Mouse (Mus musculus) retina, embryonic 14.5 days (tissue): ENCODE results near the gene Snrnp48.

Source experiments
- DNase-seq: peaks from one replicate; pipeline ENCODE4 v3.0.0-alpha.2; 2015; ENCODE audit warnings: low spot score

Snrnp48 gene

GRCm38 (mm10) chr13:38204702-38205482 is at the start of gene Snrnp48:
Gene Snrnp48, plus strand, starts transcription at chr13:38204938.
- peak; percentile 94 for DNase-seq

GRCm38 (mm10) chr13:38155523-38155922 is 49.2 kb upstream of the Snrnp48 start:
- peak; percentile 66 for DNase-seq

- no peak for DNase-seq
Observed at GRCm38 (mm10) chr13:38157635-38158034, 47.1 kb upstream of the Snrnp48 start.

- no peak for DNase-seq
Observed at GRCm38 (mm10) chr13:38162002-38162401, 42.7 kb upstream of the Snrnp48 start.

- DNase-seq = no peak
Observed at GRCm38 (mm10) chr13:38162668-38163067, 42.1 kb upstream of the Snrnp48 start.

- DNase-seq = no peak
Observed at GRCm38 (mm10) chr13:38164932-38165331, 39.8 kb upstream of the Snrnp48 start.

GRCm38 (mm10) chr13:38167056-38167455 is 37.7 kb upstream of the Snrnp48 start:
- no peak for DNase-seq

- DNase-seq = no peak
Observed at GRCm38 (mm10) chr13:38170707-38171144, 34.0 kb upstream of the Snrnp48 start.

GRCm38 (mm10) chr13:38193406-38193805 is 11.3 kb upstream of the Snrnp48 start:
- no peak for DNase-seq

GRCm38 (mm10) chr13:38201413-38201812 is 3.3 kb upstream of the Snrnp48 start:
- no peak for DNase-seq

GRCm38 (mm10) chr13:38204171-38204570 is 567 bp upstream of the Snrnp48 start:
- no peak for DNase-seq

GRCm38 (mm10) chr13:38211122-38211521 is 6.4 kb downstream of the Snrnp48 start:
- DNase-seq = no peak

- DNase-seq = no peak
Observed at GRCm38 (mm10) chr13:38218686-38219085, 13.9 kb downstream of the Snrnp48 start.

GRCm38 (mm10) chr13:38220331-38220730 is 15.6 kb downstream of the Snrnp48 start:
- DNase-seq = no peak

GRCm38 (mm10) chr13:38230177-38230821 is 25.6 kb downstream of the Snrnp48 start:
- DNase-seq = no peak

- no peak for DNase-seq
Observed at GRCm38 (mm10) chr13:38232411-38232810, 27.7 kb downstream of the Snrnp48 start.

- DNase-seq = no peak
Observed at GRCm38 (mm10) chr13:38232856-38233625, 28.3 kb downstream of the Snrnp48 start.

GRCm38 (mm10) chr13:38234651-38235050 is 29.9 kb downstream of the Snrnp48 start:
- DNase-seq = no peak

- DNase-seq = no peak
Observed at GRCm38 (mm10) chr13:38235370-38235769, 30.6 kb downstream of the Snrnp48 start.

GRCm38 (mm10) chr13:38248151-38248550 is 43.4 kb downstream of the Snrnp48 start:
- DNase-seq = no peak

GRCm38 (mm10) chr13:38251226-38251625 is 46.5 kb downstream of the Snrnp48 start:
- no peak for DNase-seq

- no peak for DNase-seq
Observed at GRCm38 (mm10) chr13:38253696-38254095, 49.0 kb downstream of the Snrnp48 start.

- no peak for DNase-seq
Observed at GRCm38 (mm10) chr13:38258901-38259300, 54.2 kb downstream of the Snrnp48 start.
